Mouse (Mus musculus) bone marrow, adult 2 months (tissue): ENCODE results near the gene Ddx18. TPM values are rescaled to one million over a fixed set of nuclear protein-coding genes. Genes with fewer than 3 reads are reported as not detected.

Experiments
- H3K27ac ChIP-seq: fragments of 200-500 bp; 2 replicates; pipeline ENCODE4 v1.5.1; 2012; ENCODE audit warnings: low read depth, mild to moderate bottlenecking, control low read depth, inconsistent platforms, low read length; ENCODE audit not compliant: control insufficient read depth, poor library complexity, insufficient read depth
- H3K4me1 ChIP-seq: fragments of 200-500 bp; 2 replicates; pipeline ENCODE4 v1.6.1; 2011; ENCODE audit warnings: low read length; ENCODE audit not compliant: control insufficient read depth, insufficient read depth
- H3K4me3 ChIP-seq: fragments of 200-500 bp; replicated peaks from 2 replicates; pipeline ENCODE3; 2011; ENCODE audit warnings: mild to moderate bottlenecking, low read depth, low read length, control low read depth; ENCODE audit not compliant: control insufficient read depth
- CTCF ChIP-seq: fragments of 200-500 bp; IDR thresholded peaks from 2 replicates; pipeline ENCODE4 v1.5.1; 2011; ENCODE audit warnings: low read length, control low read depth; ENCODE audit not compliant: control insufficient read depth, insufficient read depth
- POLR2A ChIP-seq: fragments of 200-500 bp; IDR thresholded peaks from 2 replicates; pipeline ENCODE4 v1.6.1; 2011; ENCODE audit warnings: low read depth, mild to moderate bottlenecking, control low read depth, low read length, borderline replicate concordance; ENCODE audit not compliant: control insufficient read depth
- WGBS: fragments of 180-500 bp; shearing (Covaris S2); methylation state at CpG from one replicate; pipeline ENCODE4 v1.1.7; 2018; 5-methylcytosine and 5-hydroxymethylcytosine counted together
- polyA plus RNA-seq: library from polyadenylated mRNA; stranded (reverse); fragments of >200 nt; gene quantifications from 2 replicates; pipeline ENCODE4 v1.2.4, GENCODE M21; 2011; ENCODE audit warnings: low replicate concordance; ENCODE audit not compliant: missing spikeins, insufficient read depth, insufficient read length

The Ddx18 gene
- polyA plus RNA-seq, 1 experiment, result 41.0 TPM

- WGBS, result 53% methylated on average over 2 of the region's 2 CpGs
- Histone ChIP-seq H3K4me3 (no peak overlapping the region), H3K4me1 (no peaks in the 10 kb centered on the region; the same call in 1 of the 2 replicates), H3K27ac (no peak overlapping the region)
- TF ChIP-seq CTCF, result no peak
- TF ChIP-seq POLR2A, result no peak
These were observed 20.9 kb downstream of the Ddx18 start for GRCm38 (mm10) chr1:121546844-121547243.

GRCm38 (mm10) chr1:121540361-121540760 lies 27.4 kb downstream of the Ddx18 start:
- 59% methylated on average over 8 of the region's 8 CpGs for WGBS
- TF ChIP-seq CTCF (no peak), POLR2A (no peak)
- Histone ChIP-seq H3K4me3 (no peak overlapping the region), H3K27ac (no peak overlapping the region), H3K4me1 (no peaks in the 10 kb centered on the region; the same call in 1 of the 2 replicates)

- Histone ChIP-seq H3K4me3 (no peak overlapping the region), H3K4me1 (no peaks in the 10 kb centered on the region; the same call in 1 of the 2 replicates), H3K27ac (no peak overlapping the region)
- WGBS, result 54% methylated on average over 7 of the region's 7 CpGs
- TF ChIP-seq POLR2A (no peak), CTCF (no peak)
These were observed 36.4 kb downstream of the Ddx18 start for GRCm38 (mm10) chr1:121531439-121531838.

- no peak for TF ChIP-seq CTCF
- no peak for TF ChIP-seq POLR2A
- H3K4me3 ChIP-seq, result no peak overlapping the region
- 78% methylated on average over 6 of the region's 6 CpGs for WGBS
- no peaks in the 10 kb centered on the region; the same call in 1 of the 2 replicates for H3K4me1 ChIP-seq
- H3K27ac ChIP-seq, result no peak overlapping the region
These were observed 38.5 kb downstream of the Ddx18 start for GRCm38 (mm10) chr1:121529286-121529685.

GRCm38 (mm10) chr1:121528399-121528720 lies 39.4 kb downstream of the Ddx18 start, which contains the start of gene Htr5b:
Gene Htr5b (minus strand): TSS chr1:121528465.
- no peak for TF ChIP-seq CTCF
- TF ChIP-seq POLR2A, result no peak
- Histone ChIP-seq H3K4me3 (no peak within 1 kb of the TSS), H3K27ac (no peak within 1 kb of the TSS), H3K4me1 (no peaks in the 10 kb centered on the region)
- 9% methylated on average over 11 of the region's 11 CpGs for WGBS

GRCm38 (mm10) chr1:121527600-121528398 lies 40.0 kb downstream of the Ddx18 start:
- no peak overlapping the region for H3K27ac ChIP-seq
- no peak overlapping the region for H3K4me3 ChIP-seq
- no peaks in the 10 kb centered on the region for H3K4me1 ChIP-seq

GRCm38 (mm10) chr1:121527061-121527460 lies 40.7 kb downstream of the Ddx18 start:
- no peaks in the 10 kb centered on the region for H3K4me1 ChIP-seq
- 48% methylated on average over 17 of the region's 17 CpGs for WGBS
- no peak overlapping the region for H3K27ac ChIP-seq
- TF ChIP-seq CTCF (no peak), POLR2A (no peak)
- H3K4me3 ChIP-seq, result no peak overlapping the region

More at GRCm38 (mm10) chr1:121527600-121528398, 40.0 kb downstream of the Ddx18 start:
- 16% methylated on average over 55 of the region's 55 CpGs for WGBS
- no peak for TF ChIP-seq POLR2A

- WGBS, result 62% methylated on average over 1 of the region's 1 CpGs
- TF ChIP-seq POLR2A, result no peak
- TF ChIP-seq CTCF, result no peak
- no peaks in the 10 kb centered on the region for H3K4me1 ChIP-seq
- H3K4me3 ChIP-seq, result no peak overlapping the region
- H3K27ac ChIP-seq, result no peak overlapping the region
These were observed 49.2 kb downstream of the Ddx18 start for GRCm38 (mm10) chr1:121518609-121519008.

GRCm38 (mm10) chr1:121511966-121512365 lies 55.8 kb downstream of the Ddx18 start:
- no peak overlapping the region for H3K27ac ChIP-seq
- 79% methylated on average over 2 of the region's 2 CpGs for WGBS
- no peak for TF ChIP-seq CTCF
- no peaks in the 10 kb centered on the region for H3K4me1 ChIP-seq
- no peak overlapping the region for H3K4me3 ChIP-seq

GRCm38 (mm10) chr1:121511186-121511585 lies 56.6 kb downstream of the Ddx18 start:
- 77% methylated on average over 2 of the region's 2 CpGs for WGBS
- no peak for TF ChIP-seq POLR2A
- Histone ChIP-seq H3K27ac (no peak overlapping the region), H3K4me3 (no peak overlapping the region), H3K4me1 (no peaks in the 10 kb centered on the region)
